Mouse (Mus musculus) fibroblast of lung, adult 2 months (primary cell): Measurements from ENCODE around the gene Ccl20.

ENCODE experiments used
- DNase-seq: peaks from one replicate; pipeline ENCODE4 v3.0.0-alpha.2; 2011; ENCODE audit warnings: low read depth

Gene Ccl20

GRCm38 (mm10) chr1:83141510-83141909 is 24.9 kb downstream of the Ccl20 start:
- DNase-seq: no peak

- no peak for DNase-seq
Measured at GRCm38 (mm10) chr1:83142055-83142454, 25.5 kb downstream of the Ccl20 start.

GRCm38 (mm10) chr1:83146547-83146946 is 30.0 kb downstream of the Ccl20 start:
- no peak for DNase-seq

GRCm38 (mm10) chr1:83150227-83150626 is 33.7 kb downstream of the Ccl20 start:
- DNase-seq: no peak

GRCm38 (mm10) chr1:83152961-83153360 is 36.4 kb downstream of the Ccl20 start:
- DNase-seq: no peak

GRCm38 (mm10) chr1:83156876-83157275 is 40.3 kb downstream of the Ccl20 start:
- no peak for DNase-seq

GRCm38 (mm10) chr1:83159603-83160002 is 43.0 kb downstream of the Ccl20 start, which contains the start of gene Daw1:
Gene Daw1 (plus strand): TSS chr1:83159752.
- no peak for DNase-seq

- DNase-seq: no peak
Measured at GRCm38 (mm10) chr1:83161658-83162057, 45.1 kb downstream of the Ccl20 start.

- no peak for DNase-seq
Measured at GRCm38 (mm10) chr1:83164027-83164426, 47.5 kb downstream of the Ccl20 start.
